Mouse (Mus musculus) stomach, postnatal 0 days (tissue): ENCODE data around the gene Wapl.

ENCODE experiments used
- CTCF ChIP-seq: IDR thresholded peaks from 2 replicates; pipeline ENCODE4 v1.5.1; 2016; ENCODE audit warnings: antibody characterized with exemption, low read depth, mild to moderate bottlenecking, moderate library complexity
- EP300 ChIP-seq: optimal IDR thresholded peaks from 2 replicates; pipeline ENCODE3; 2016; ENCODE audit warnings: antibody characterized with exemption

DNA sequence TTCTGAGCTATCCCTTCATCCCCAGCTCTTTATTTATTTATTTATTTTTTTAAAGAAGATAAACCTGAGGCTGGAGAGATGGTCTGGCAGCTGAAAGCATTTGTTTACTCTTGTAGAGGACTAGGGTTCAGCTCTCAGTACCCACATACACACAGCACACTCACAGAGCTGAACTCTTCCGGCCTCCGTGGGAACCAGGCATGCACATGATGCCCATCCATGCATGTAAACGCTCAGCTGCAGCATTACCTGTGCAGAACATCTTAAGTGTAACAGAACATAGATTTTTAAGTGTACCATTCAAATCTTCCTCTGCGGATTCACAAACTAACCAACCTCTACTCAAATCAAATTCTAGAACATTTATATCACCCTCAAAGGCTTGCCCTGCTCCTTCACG lies 92.5 kb downstream of the Wapl start:
- TF ChIP-seq CTCF (no peak), EP300 (no peak)
